Mouse (Mus musculus) hindbrain, embryonic 12.5 days (tissue): Measurements from ENCODE around the gene Bpifb9b. TPM values are rescaled to one million over a fixed set of nuclear protein-coding genes. Genes with fewer than 3 reads are reported as not detected.
"Not testable (repeated sequence)": the region's sequence is repeated elsewhere in the genome, so short reads cannot be mapped to it uniquely, and the experiment has no call there.

ENCODE experiments used
- ATAC-seq: fragments of 200-750 bp; cut with Nextera tagmentation; 2 replicates; pipeline ENCODE4 v1.8.0; 2017; ENCODE audit warnings: moderate TSS enrichment; ENCODE audit not compliant: low FRiP score
- H3K27ac ChIP-seq: fragments of 300-500 bp; sonication (generic); 2 replicates; pipeline ENCODE4 v1.5.1; 2016; ENCODE audit warnings: mild to moderate bottlenecking
- H3K27me3 ChIP-seq: fragments of 300-500 bp; sonication (generic); 2 replicates; pipeline ENCODE4 v1.6.1; 2016; ENCODE audit warnings: mild to moderate bottlenecking
- H3K36me3 ChIP-seq: fragments of 300-500 bp; sonication (generic); 2 replicates; pipeline ENCODE4 v1.6.1; 2016; ENCODE audit warnings: mild to moderate bottlenecking
- H3K4me1 ChIP-seq: fragments of 300-500 bp; sonication (generic); 2 replicates; pipeline ENCODE4 v1.6.1; 2016
- H3K4me2 ChIP-seq: fragments of 300-500 bp; sonication (generic); replicated peaks from 2 replicates; pipeline ENCODE4 v1.6.1; 2016; ENCODE audit warnings: mild to moderate bottlenecking
- H3K4me3 ChIP-seq: fragments of 300-500 bp; sonication (generic); 2 replicates; pipeline ENCODE4 v1.5.1; 2016; ENCODE audit warnings: mild to moderate bottlenecking
- H3K9ac ChIP-seq: fragments of 300-500 bp; sonication (generic); 2 replicates; pipeline ENCODE4 v1.6.1; 2016; ENCODE audit warnings: mild to moderate bottlenecking, moderate library complexity
- H3K9me3 ChIP-seq: fragments of 300-500 bp; sonication (generic); replicated peaks from 2 replicates; pipeline ENCODE4 v1.6.1; 2016; ENCODE audit warnings: mild to moderate bottlenecking
- WGBS: fragments of 180-500 bp; shearing (Covaris S2); methylation state at CpG from one replicate; pipeline ENCODE4 v1.1.7; 2016; 5-methylcytosine and 5-hydroxymethylcytosine counted together
- polyA plus RNA-seq: library from polyadenylated mRNA; unstranded; fragments of >200 nt; fragmentation: Nextera tagmentation; extraction: Ambion mirVana; gene quantifications from 2 replicates; pipeline ENCODE4 v1.2.1, GENCODE M21; 2016

Bpifb9b gene
- polyA plus RNA-seq, 1 experiment from 2014 or later, result not detected

GRCm38 (mm10) chr2:154348152-154348551 is 41.1 kb downstream of the Bpifb9b start:
- peaks cover 49% of the 10 kb centered on the region for H3K36me3 ChIP-seq
- no peak overlapping the region for H3K9ac ChIP-seq

DNA sequence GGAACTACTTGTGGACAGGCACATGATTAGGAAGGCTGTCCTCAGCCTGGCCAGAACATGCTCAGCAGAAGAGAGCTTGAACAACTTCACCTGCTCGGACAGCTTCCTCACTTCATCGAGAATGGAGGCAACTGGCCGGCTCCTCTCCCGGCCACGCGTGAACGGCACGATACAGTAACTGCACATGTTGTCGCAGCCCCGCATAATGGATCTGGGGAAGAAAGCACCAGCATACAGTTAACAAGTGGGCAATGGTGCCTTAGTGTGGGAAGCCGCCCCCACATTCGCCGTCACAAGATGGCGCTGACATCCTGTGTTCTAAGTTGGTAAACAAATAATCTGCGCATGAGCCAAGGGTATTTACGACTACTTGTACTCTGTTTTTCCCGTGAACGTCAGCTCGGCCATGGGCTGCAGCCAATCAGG is 47.0 kb downstream of the Bpifb9b start:
- WGBS, result 74% methylated on average over 16 of the region's 19 CpGs
- not testable (repeated sequence) for H3K4me1 ChIP-seq, H3K9me3 ChIP-seq, H3K27ac ChIP-seq, H3K9ac ChIP-seq, H3K27me3 ChIP-seq, ATAC-seq
- H3K4me2 ChIP-seq, result peak overlapping the region; percentile 42
- peaks cover 24% of the 10 kb centered on the region for H3K36me3 ChIP-seq
- H3K4me3 ChIP-seq, result peak overlapping the region; percentile 31

More at GRCm38 (mm10) chr2:154348152-154348551, 41.1 kb downstream of the Bpifb9b start:
- no peaks in the 10 kb centered on the region for H3K9me3 ChIP-seq
- H3K27me3 ChIP-seq, result no peaks in the 10 kb centered on the region
- H3K4me2 ChIP-seq, result no peak overlapping the region
- WGBS, result 91% methylated on average over 3 of the region's 3 CpGs
- no peaks in the 10 kb centered on the region for H3K4me1 ChIP-seq
- no peak for ATAC-seq
- H3K4me3 ChIP-seq, result no peak overlapping the region
- no peak overlapping the region for H3K27ac ChIP-seq

DNA sequence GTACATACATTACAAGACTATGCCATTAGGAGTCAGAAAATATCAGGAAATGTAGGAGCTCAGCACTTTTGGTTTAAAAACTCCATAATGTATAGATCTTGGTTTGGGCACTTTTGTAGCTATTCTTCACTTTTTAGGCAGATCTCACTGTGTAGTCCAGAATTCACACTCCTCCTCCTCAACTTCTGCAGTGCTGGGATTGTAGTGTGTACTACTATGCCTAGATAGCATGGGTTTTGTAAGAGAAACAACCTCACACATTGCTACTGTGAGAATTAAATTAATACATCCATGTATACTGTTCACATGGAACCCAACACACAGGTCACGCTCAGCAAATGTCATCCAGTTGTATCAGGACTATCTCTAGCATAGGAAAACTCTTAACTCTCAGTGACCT is 60.5 kb downstream of the Bpifb9b start:
- Histone ChIP-seq H3K27me3 (no peaks in the 10 kb centered on the region), H3K9ac (no peak overlapping the region), H3K27ac (no peak overlapping the region), H3K36me3 (peaks cover 35% of the 10 kb centered on the region), H3K4me3 (no peak overlapping the region), H3K9me3 (no peaks in the 10 kb centered on the region), H3K4me1 (no peaks in the 10 kb centered on the region), H3K4me2 (no peak overlapping the region)
- WGBS, result 91% methylated on average over 1 of the region's 1 CpGs
- ATAC-seq, result no peak

Other genes with a start within 250 kb of the Bpifb9b start
- not detected in 2 replicates for gene Bpifa3, start 176.9 kb upstream of the Bpifb9b start, polyA plus RNA-seq
- gene Bpifa1, start 164.3 kb upstream of the Bpifb9b start, polyA plus RNA-seq, result not detected in 2 replicates
- gene Bpifa5, start 144.6 kb upstream of the Bpifb9b start, polyA plus RNA-seq, result not detected in 2 replicates
- gene Bpifb1, start 116.4 kb upstream of the Bpifb9b start, polyA plus RNA-seq, result not detected in 2 replicates
- 0.30 and 0.36 TPM in 2 replicates for gene Bpifb5, start 83.5 kb upstream of the Bpifb9b start, polyA plus RNA-seq
- not detected in 2 replicates for gene Bpifb9a, start 49.4 kb upstream of the Bpifb9b start, polyA plus RNA-seq
- gene Cdk5rap1, start 65.8 kb downstream of the Bpifb9b start, polyA plus RNA-seq, result 13.7 and 16.3 TPM in 2 replicates
- gene Snta1, start 100.9 kb downstream of the Bpifb9b start, polyA plus RNA-seq, result 8.9 and 9.7 TPM in 2 replicates
- gene Cbfa2t2, start 129.3 kb downstream of the Bpifb9b start, polyA plus RNA-seq, result 68.0 and 77.3 TPM in 2 replicates
- 1.4 and 3.2 TPM in 2 replicates for gene 1700003F12Rik, start 239.9 kb downstream of the Bpifb9b start, polyA plus RNA-seq
- gene Actl10, start 244.5 kb downstream of the Bpifb9b start, polyA plus RNA-seq, result 0.92 and 0.96 TPM in 2 replicates